Mouse (Mus musculus) adrenal gland (tissue): Measurements from ENCODE around the gene Erf.

Experiments
- intact Hi-C: fragments of 180-260 bp; cut with DNase I; formaldehyde crosslinking; loops from one replicate; pipeline ENCODE4 v1.15.1; 2025
- long read RNA-seq, 2 experiments: library from polyadenylated mRNA; unstranded; transcript quantifications; one replicate each; pipeline ENCODE4 v2.0.0; 2020; ENCODE audit warnings: borderline replicate concordance in 1 of 2; ENCODE audit not compliant: insufficient replicate concordance in 1 of 2

Gene Erf
- long read RNA-seq, experiment 1, partial matches to known transcripts: 0 of 2 reads
- long read RNA-seq, experiment 1, other reads (novel, unspliced or antisense): 2 of 2 reads
- long read RNA-seq, experiment 2, partial matches to known transcripts: 1 of 3 reads
- long read RNA-seq, experiment 2, other reads (novel, unspliced or antisense): 2 of 3 reads

DNA sequence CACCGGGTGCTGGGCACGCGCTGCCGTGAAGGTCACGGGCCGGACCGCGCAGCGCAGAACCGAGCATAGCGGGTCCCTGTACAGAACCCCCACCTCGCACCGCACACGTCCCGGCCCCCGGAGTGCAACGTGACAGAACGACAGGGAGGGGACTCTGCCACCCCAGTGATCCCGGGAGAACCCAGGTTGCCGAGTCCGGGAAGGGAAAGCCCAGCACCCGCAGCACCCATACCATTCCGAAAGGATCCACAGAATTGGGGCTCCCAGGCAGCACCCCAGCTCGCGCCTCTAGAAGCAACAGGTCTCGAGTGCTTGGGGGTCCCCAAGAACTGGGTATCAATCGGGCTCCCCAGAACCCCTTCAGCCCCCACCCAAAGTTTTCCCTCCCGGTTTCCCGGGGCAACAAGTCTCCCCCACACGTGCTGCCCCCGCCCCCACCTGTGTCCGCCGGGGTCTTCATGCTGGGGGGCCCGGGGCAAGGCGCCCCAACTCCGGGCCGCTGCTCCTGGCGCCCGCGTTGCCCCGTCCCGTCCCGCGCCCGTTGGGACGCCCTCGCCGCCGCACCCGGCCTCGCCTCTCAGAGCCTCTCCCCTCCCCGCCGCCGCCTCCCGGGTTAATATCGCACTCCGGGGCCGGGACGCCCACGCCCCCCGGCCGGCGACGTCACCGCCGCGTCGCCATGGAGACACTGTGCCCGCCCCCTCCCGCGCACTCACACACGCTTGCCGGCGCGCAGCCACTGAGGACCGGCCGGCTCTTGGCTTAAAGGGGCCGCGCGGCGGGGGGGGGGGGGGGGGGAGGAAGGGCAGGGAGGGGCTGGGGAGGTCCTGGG is at the start of gene Erf:
Gene Erf (minus strand): TSS at position 621 of the 832 bp plus-strand sequence.
- intact Hi-C loops: loop anchor here (2.0 kb wide), 1 partner anchor 16 kb away; the partner anchor contains the start of gene Cic

DNA sequence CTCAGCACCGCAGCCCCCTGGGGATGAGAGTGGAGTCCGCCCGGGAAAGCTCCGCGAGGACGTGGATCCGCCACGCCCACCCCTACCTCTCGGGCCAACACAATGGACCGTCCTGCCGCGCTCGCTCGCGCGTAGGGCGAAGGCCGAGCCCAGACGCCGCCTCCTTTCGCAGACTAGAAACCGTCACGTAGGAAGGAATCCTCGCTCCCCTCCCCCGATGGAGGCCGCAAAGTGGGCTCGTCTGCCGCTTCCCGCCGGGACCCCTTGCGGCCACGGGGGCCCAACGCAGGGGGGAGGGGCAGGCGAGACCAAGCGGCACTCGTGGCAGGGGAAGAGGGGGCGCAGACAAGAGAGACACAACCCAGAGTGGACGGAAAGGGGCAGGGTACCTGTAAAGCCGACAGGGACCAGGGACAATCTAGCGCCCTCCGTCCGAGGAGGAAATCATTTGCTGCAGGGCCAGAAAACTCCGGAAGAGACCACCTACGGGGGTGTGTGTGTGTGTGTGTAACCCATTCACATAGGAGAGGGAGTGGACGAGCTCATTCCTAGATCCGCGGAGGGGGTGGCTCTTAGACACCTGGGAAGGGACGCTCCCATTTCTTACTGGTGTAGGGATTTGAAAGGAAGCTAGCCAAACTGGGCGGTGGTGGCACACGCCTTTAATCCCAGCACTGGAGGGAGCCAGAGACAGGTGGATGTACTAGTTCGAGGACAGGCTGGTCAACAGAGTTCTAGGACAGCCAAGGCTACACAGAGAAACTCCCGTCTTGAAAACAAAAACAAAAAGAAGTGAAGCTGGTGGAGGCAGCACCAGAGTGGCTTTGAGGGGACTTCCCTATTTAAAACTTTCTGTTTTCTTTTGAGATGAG is 47.1 kb upstream of the Erf start, which contains the start of gene Pafah1b3:
Gene Pafah1b3 (minus strand): TSS at position 533 of the 872 bp plus-strand sequence.
- intact Hi-C loops: no loop called here

DNA sequence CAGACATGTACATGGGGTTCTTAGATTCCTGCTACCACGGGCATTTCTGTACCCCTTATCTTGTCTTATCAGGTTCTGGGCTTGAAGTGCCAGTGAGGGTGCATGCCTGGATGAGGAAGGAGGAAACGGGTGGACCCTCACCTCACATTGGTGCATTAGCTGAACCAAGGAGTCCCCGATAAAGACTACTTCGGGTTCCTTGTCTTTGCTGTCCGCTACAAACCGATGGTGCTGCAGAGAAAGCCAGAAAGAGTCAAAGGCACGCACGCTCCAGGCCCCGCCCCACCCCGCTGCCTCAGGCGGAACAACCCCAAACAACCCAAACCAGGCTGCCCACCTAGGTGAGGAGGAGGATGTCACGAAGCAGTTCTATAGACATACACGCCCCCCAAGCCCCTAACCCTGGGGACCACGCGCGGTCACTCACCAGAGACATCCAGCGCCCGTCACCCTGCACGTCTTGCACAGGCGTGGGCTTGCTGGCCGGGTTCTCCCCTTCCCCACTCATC is 46.4 kb upstream of the Erf start:
- intact Hi-C loops: no loop called here

DNA sequence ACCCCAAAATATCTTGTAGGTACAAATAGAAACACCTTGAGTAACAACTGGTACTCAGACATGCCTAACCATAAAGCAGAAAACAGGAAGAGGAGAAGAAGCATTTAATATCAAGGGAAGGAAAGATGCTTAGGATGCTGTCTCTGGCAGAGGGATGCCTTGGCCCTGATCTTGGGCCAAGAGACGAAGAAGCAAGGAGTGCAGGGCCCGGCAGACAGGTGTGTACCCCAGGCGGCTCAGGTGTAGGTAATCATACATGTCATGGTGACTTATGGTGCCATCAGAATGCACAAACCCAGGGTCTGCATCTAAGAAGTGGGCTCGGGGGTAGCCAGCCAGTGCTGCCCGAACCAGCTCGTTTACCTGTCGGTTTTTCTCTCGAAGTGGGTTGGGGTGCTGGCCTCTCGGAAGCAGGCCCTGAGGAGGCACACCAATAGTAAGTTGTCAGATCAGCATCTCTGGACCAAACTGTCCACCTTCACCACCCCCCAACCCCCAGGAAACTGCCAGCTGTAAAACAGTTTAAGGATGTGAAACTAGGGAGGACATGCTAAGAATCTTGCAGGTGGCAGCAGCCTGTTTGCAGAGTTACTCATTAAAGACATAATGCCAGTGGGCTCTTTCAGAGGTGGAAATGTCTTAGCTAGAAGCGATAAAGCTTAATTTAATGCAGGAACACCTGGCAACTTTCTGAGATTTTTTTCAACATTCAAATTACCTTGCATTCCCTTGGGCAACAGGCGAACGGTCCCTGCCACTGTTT is 44.6 kb upstream of the Erf start:
- intact Hi-C loops: no loop called here

DNA sequence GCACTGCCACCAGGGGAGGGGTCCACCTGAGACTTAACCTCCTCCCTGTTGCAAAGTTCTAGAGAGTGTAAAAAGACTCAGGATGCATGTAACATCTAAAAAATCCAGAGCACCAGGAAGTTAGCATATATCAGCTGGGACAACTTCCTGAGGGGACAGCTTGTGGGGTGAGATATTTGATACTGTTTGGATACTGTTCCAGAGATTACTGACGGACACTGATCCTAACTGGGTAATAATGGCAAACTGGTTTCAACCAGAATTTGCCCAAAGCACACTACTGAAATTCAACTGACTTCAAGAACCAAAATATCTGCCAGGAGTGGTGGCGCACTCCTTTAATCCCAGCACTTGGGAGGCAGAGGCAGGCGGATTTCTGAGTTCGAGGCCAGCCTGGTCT is 43.9 kb upstream of the Erf start:
- intact Hi-C loops: no loop called here

DNA sequence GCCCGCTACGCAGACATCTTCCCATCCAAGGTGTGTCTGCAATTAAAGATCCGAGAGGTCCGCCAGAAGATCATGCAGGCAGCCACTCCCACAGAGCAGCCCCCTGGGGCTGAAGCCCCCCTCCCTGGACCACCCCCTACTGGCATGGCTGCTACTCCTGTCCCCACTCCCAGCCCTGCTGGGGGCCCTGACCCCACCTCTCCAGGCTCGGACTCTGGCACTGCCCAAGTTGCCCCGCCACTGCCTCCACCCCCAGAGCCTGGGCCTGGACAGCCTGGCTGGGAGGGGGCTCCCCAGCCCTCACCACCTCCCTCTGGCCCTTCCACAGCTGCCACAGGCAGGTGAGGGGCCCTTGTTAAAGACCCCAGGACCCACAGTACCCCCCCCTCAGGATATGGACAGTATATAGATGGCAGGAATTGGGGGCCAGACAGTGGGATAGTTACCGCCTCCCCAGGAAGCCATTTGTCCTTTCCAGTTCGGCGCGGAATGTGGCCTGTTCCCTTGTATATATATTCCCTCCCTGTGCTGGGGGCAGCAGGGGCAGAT is 42.7 kb upstream of the Erf start:
- intact Hi-C loops: no loop called here

DNA sequence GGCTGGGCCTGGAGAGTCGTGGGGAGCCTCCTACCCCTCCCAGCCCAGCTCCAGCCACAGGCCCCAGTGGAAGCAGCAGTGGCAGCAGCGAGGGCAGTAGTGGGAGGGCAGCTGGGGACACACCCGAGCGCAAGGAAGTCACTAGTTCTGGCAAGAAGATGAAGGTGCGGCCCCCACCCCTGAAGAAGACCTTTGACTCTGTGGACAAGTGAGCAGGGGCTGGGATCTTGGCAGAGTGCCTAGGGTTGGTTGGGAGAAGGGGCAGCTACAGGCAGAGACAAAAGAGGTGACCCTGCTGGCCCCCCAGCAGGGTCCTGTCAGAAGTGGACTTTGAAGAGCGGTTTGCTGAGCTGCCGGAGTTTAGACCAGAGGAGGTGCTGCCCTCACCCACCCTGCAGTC is 41.5 kb upstream of the Erf start:
- intact Hi-C loops: no loop called here

DNA sequence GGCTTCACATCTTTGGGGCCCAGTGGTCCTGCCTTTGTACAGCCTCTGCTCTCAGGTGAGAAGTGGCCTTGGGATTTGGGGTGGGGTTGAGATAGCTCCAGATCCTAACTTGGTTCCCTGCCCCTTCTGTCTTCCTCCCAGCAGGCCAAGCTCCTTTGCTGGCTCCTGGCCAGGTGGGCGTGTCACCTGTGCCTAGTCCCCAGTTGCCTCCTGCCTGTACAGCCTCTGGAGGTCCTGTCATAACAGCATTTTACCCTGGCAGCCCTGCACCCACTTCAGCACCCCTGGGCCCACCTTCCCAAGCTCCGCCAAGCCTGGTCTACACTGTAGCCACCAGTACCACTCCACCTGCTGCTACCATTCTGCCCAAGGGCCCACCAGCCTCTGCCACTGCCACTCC is 40.4 kb upstream of the Erf start:
- intact Hi-C loops: no loop called here

DNA sequence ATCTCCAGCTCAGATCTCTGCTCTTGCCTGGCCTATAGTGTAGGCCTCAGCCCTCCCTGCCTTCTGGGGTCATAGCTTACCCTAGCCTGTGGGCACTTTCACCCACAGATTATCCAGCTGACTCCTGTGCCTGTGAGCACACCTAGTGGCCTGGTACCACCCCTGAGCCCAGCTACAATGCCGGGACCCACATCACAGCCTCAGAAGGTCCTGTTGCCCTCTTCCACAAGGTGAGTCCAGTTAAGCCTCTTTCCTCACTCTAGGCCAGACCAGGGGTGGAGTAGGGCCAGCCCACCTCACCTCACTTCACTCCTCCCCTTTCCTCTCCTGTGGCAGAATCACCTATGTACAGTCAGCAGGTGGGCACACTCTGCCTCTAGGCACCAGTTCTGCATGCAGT is 39.9 kb upstream of the Erf start:
- intact Hi-C loops: no loop called here

DNA sequence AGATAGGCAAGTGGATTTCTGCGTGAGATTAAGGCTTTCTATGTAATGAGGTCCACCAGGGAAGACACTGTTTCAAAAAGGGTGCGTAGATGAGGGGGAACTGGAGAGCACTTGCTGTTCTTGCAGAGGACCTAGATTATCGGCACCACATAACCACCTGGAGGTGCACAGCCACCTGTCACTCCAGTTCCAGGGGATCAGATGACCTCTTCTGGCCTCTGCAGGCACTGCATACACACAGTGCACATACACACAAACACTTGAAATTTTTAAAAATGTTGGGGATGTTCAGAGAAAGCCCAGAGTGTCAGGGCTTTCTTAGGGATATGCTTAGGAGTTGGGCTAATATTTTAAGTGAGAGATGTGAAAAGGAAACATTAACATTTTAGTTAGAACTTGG is 39.4 kb upstream of the Erf start:
- intact Hi-C loops: no loop called here

DNA sequence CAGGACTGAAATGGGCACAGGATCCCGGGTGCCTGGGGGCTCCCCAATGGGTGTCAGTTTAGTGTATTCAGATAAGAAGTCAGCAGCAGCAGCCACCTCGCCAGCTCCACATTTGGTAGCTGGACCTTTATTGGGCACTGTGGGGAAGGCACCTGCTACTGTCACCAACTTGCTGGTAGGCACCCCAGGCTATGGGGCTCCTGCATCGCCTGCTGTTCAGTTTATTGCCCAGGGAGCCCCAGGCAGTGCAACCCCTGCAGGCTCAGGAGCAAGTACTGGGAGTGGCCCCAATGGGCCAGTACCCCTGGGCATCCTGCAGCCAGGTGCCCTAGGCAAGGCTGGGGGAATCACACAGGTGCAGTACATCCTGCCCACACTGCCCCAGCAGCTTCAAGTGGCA is 38.2 kb upstream of the Erf start:
- intact Hi-C loops: no loop called here

DNA sequence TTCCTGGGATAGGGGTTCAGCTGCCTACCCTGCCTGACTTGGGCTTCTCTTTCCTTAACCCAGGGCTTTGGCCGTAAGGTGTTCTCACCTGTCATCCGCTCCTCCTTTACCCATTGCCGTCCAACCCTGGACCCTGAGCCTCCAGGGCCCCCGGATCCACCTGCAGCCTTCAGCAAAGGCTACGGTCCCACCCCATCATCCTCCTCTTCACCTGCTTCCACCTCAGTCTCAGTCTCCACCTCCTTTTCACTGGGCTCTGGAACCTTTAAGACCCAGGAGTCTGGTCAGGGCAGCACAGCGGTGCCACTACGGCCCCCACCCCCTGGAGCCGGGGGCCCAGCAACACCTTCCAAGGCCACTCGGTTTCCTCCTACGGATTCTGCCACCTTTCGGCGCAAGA is 37.5 kb upstream of the Erf start:
- intact Hi-C loops: no loop called here

DNA sequence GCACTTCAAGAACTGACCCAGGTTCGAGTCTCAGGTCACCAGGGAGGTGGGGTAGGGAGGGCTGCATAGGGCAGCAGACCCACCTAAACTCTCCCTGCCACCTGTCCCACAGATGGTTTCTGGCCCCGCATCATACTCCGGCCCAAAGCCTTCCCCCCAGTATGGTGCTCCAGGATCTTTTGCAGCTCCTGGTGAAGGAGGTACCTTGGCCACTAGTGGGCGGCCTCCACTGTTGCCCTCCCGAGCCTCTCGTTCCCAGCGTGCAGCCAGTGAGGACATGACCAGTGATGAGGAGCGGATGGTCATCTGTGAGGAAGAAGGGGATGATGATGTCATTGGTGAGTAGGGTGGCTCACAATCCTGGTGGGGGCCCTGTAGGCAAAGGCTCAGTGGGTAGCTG is 36.4 kb upstream of the Erf start:
- intact Hi-C loops: no loop called here

DNA sequence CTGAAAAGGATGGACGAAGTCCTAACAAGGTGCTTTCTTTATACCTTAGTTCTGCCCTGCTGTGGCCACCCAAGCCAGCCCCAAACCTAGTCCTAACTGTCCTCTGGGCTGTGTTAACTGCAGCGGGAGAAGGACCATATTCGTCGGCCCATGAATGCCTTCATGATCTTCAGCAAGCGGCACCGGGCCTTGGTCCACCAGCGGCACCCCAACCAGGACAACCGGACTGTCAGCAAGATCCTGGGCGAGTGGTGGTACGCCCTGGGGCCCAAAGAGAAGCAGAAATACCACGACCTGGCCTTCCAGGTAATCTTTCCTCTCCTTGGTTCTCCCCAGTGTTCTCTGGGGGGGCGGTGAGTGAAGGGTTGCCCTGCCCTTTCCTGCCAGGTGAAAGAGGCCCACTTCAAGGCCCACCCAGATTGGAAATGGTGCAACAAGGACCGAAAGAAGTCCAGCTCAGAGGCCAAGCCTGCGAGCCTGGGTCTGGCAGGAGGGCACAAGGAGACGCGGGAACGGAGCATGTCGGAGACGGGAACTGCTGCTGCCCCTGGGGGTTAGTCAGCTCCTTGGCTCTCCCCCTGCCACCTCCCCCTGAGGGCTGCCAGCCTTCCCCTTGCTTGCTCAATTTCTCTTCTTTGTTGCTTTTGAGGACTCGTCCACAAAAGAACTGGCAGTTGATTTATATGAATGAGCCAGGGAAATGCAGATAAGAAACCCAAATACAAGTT is 35.1 kb upstream of the Erf start:
- intact Hi-C loops: loop anchor here (2.0 kb wide), 1 partner anchor 29 kb away; no protein-coding TSS in a partner anchor

DNA sequence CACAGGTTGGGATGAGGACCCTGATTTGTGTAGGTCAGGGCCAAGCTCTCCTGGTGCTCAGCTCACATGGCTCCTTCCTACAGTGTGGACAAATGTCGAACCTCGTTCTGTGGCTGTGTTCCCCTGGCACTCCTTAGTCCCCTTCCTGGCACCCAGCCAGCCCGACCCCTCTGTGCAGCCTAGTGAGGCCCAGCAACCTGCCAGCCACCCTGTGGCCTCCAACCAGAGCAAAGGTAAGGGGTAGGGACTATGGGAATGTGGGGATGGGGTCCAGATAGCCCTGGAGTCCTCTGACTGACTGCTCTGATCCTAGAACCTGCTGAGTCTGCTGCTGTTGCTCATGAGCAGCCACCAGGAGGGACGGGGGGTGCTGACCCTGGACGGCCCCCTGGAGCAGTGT is 34.2 kb upstream of the Erf start:
- intact Hi-C loops: loop anchor here (2.0 kb wide), 1 partner anchor 30 kb away; no protein-coding TSS in a partner anchor

DNA sequence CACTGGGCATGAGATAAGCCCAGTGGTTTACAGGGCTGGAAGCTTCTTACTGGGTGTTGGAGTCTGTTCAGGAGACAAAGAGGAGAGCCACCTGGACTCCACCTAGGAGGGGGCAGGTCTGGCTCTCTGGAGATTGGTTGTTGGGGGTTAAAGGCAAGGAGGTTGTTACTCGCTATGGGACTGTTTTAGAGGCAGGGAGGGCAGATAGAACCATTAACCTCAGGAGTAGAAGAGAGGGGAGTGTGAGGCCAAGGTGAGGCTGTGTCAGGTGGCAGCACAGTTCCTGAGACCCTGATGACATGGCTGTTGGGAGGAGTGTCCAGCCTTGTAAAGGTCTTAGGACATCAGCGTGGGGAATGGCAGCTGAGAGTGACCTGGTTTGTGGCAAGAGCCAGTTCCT is 33.6 kb upstream of the Erf start:
- intact Hi-C loops: loop anchor here (2.0 kb wide), 1 partner anchor 31 kb away; no protein-coding TSS in a partner anchor

DNA sequence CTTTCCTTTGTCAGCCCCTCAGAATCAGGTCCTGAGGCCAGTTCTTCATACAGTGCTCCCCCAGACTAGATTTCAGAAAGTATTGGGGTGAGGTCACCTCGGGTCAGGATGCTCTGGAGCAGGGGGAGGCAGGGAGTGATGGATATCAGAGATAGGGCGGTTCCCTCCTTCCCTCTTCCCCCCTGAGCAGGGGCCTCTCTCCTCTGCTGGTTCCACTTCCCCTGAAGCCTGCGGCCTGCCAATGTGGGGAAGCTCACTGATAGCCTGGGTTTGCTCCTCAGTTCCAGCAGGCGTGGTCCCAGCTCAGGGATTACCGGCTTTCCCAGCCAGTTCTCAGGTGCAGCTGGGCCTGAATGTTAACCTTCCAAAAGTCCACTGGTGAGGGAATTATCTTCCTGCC is 33.1 kb upstream of the Erf start:
- intact Hi-C loops: loop anchor here (2.0 kb wide), 1 partner anchor 31 kb away; no protein-coding TSS in a partner anchor

DNA sequence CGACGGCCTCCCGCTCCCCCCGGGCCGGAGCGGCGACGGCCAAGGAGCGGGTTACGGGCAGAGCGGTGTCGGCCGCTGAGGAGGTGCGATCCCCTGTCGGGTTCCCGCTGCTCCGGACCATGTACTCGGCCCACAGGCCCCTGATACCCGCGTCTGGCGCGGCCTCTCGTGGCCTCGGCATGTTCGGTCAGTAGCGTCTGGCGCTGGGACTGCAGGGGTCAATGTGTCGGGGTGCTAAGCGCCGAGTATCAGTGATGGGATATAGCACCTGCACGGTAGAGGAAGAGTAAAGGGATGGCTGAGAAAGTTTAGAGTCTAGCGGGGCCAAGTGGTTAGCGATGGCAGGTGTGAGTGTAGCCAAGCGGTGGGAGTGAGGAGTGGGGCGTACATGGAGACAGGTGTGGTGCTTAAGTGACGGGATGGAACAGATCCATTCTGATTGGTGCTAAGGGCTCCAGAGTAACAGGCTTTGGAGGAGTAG is 32.2 kb upstream of the Erf start:
- intact Hi-C loops: no loop called here

DNA sequence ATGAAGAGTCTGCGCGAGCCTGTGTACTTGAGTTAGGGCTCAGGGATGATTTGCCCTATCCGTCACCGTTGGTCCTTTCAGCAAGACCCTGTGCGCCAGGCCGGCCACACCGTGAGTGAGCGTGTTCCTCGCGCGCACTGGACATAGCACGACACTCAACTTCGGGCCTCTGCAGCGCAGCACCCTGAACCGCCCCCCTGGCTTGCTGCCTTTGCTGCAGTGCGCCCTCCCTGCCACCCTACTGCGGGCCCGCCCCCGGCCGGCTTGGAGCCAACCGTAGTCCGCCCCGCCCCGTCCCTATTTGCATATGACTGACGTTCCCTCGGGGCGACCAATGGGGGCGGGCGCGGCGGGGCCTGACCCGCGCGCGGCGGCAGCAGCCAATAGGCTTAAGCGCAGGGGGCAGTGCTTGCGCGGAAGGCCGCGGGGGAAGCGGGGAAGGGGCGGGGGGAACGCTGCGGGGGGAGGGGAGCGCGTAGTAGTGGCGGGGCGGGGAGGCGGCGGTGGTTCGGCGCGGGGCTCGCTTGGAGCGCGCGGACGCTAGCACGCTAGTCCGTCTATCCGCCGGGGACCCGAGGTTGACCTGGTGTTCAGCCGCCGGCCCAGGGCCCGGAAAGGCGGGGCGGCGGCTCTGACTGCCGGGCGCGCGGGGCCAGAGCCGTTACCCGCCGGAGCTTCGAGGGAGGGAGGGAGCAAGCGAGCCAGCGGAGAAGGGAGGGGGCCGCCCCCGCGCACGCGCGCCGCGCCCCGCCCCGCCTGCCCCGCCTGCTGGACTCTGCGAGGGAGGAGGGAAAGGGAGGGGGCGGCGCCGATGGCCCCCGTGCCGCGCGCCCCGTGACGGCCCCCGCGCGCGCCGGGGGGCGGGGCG is 31.4 kb upstream of the Erf start:
- intact Hi-C loops: no loop called here
